Mouse (Mus musculus) adrenal gland, adult 2 months (tissue): ENCODE results near the gene Gcdh. TPM values are rescaled to one million over a fixed set of nuclear protein-coding genes. Genes with fewer than 3 reads are reported as not detected.

Source experiments
- DNase-seq: peaks from one replicate; pipeline ENCODE4 v3.0.0; 2021
- long read RNA-seq: library from polyadenylated mRNA; stranded (forward); transcript quantifications from one replicate; pipeline ENCODE4 v2.0.0, GENCODE M21; 2021
- polyA plus RNA-seq: library from polyadenylated mRNA; depleted of rRNA; stranded (reverse); fragments of >200 nt; gene quantifications from 2 replicates; pipeline ENCODE4 v1.2.3, GENCODE M21; 2012; rRNA removed
- total RNA-seq, 2 experiments: library from RNA; stranded (reverse); gene quantifications; 2 replicates each; pipeline ENCODE4 v1.2.3; 2021

The Gcdh gene
- 10 to 100 TPM; 50.1 to 59.0 TPM for total RNA-seq
- 652 and 657 TPM in 2 replicates for polyA plus RNA-seq
- long read RNA-seq, transcript Gcdh-201 (11 exons, 2,167 nt) = minor isoform, 18 of 64 reads
- long read RNA-seq, transcript Gcdh-202 (12 exons, 2,114 nt) = major isoform, 42 of 64 reads
- long read RNA-seq, partial matches to known transcripts = 2 of 64 reads
- long read RNA-seq, other reads (novel, unspliced or antisense) = 2 of 64 reads

- DNase-seq = peak; percentile 97
These were observed at the start of gene Gcdh for GRCm38 (mm10) chr8:84893709-84894134. Gcdh (minus strand) TSS chr8:84893921.

GRCm38 (mm10) chr8:84937620-84938485, 44.1 kb upstream of the Gcdh start:
- DNase-seq = no peak

GRCm38 (mm10) chr8:84936962-84937546, 43.3 kb upstream of the Gcdh start, which contains the start of gene Mast1:
Mast1 (minus strand) TSS chr8:84937359.
- DNase-seq = peak; percentile 74

- no peak for DNase-seq
These were observed 42.6 kb upstream of the Gcdh start for GRCm38 (mm10) chr8:84936041-84936961.

- no peak for DNase-seq
These were observed 41.8 kb upstream of the Gcdh start for GRCm38 (mm10) chr8:84935489-84935888.

- no peak for DNase-seq
These were observed 41.1 kb upstream of the Gcdh start for GRCm38 (mm10) chr8:84934860-84935259.

- DNase-seq = no peak
These were observed 40.2 kb upstream of the Gcdh start for GRCm38 (mm10) chr8:84933767-84934559.

- no peak for DNase-seq
These were observed 36.9 kb upstream of the Gcdh start for GRCm38 (mm10) chr8:84930582-84930981.

GRCm38 (mm10) chr8:84928456-84929306, 35.0 kb upstream of the Gcdh start:
- peak; percentile 68 for DNase-seq

GRCm38 (mm10) chr8:84927513-84927912, 33.8 kb upstream of the Gcdh start:
- no peak for DNase-seq

- DNase-seq = no peak
These were observed 31.8 kb upstream of the Gcdh start for GRCm38 (mm10) chr8:84925557-84925956.

GRCm38 (mm10) chr8:84921596-84921995, 27.9 kb upstream of the Gcdh start:
- DNase-seq = no peak

- no peak for DNase-seq
These were observed 24.9 kb upstream of the Gcdh start for GRCm38 (mm10) chr8:84918646-84919045.

- DNase-seq = no peak
These were observed 24.1 kb upstream of the Gcdh start for GRCm38 (mm10) chr8:84917781-84918180.

GRCm38 (mm10) chr8:84915269-84915668, 21.5 kb upstream of the Gcdh start:
- DNase-seq = no peak

GRCm38 (mm10) chr8:84913960-84914359, 20.2 kb upstream of the Gcdh start:
- DNase-seq = no peak

GRCm38 (mm10) chr8:84913502-84913900, 19.8 kb upstream of the Gcdh start:
- no peak for DNase-seq

GRCm38 (mm10) chr8:84912895-84913501, 19.3 kb upstream of the Gcdh start:
- peak; percentile 82 for DNase-seq

- no peak for DNase-seq
These were observed 18.7 kb upstream of the Gcdh start for GRCm38 (mm10) chr8:84912391-84912790.

- DNase-seq = no peak
These were observed 18.1 kb upstream of the Gcdh start for GRCm38 (mm10) chr8:84911854-84912253.
